15 mouse cellular contexts compared by ENCODE assay signal in genomic region chr10:43664844-43665243, GRCm38 (mm10).
"Had no signal": no experiment of that assay in that cellular context is flagged by ENCODE, and none has a peak within 500 bp of the region (broad histone marks: within the 10 kb centered on the region; RNA-seq: fewer than 3 reads in every experiment).

No protein-coding gene starts in this region.

- H3K4me2 ChIP-seq: lung, embryonic 15.5 days; midbrain, embryonic 11.5 days; midbrain, embryonic 13.5 days; midbrain, embryonic 15.5 days; neural tube, embryonic 12.5 days; stomach, embryonic 15.5 days had no signal

- H3K9me3 ChIP-seq: lung, embryonic 15.5 days; midbrain, embryonic 13.5 days; midbrain, embryonic 15.5 days; neural tube, embryonic 12.5 days; stomach, embryonic 15.5 days had no signal

- H3K27ac ChIP-seq: lung, embryonic 15.5 days; macrophage; midbrain, embryonic 13.5 days; midbrain, embryonic 15.5 days; neural tube, embryonic 12.5 days; stomach, embryonic 15.5 days; stomach, postnatal 0 days had no signal

- H3K4me1 ChIP-seq: midbrain, embryonic 13.5 days; midbrain, embryonic 15.5 days; neural tube, embryonic 12.5 days had no signal

- DNase-seq: lung, adult 2 months; lung, postnatal 10 days; lung, postnatal 36 days; right cerebral cortex, postnatal 14 days; thymus, adult 2 months; thymus, postnatal 36 days had no signal

- ATAC-seq: midbrain, embryonic 13.5 days; midbrain, embryonic 15.5 days had no signal

- H3K4me3 ChIP-seq: lung, embryonic 15.5 days; megakaryocyte, embryonic 14.5 days; midbrain, embryonic 13.5 days; midbrain, embryonic 15.5 days; neural tube, embryonic 12.5 days; stomach, embryonic 15.5 days had no signal

- H3K36me3 ChIP-seq: lung, embryonic 15.5 days; midbrain, embryonic 13.5 days; midbrain, embryonic 15.5 days; neural tube, embryonic 12.5 days; stomach, embryonic 15.5 days had no signal

- H3K27me3 ChIP-seq: midbrain, embryonic 13.5 days; midbrain, embryonic 15.5 days; neural tube, embryonic 12.5 days; stomach, embryonic 15.5 days had no signal

- H3K9ac ChIP-seq: lung, embryonic 15.5 days; midbrain, embryonic 13.5 days; midbrain, embryonic 15.5 days; neural tube, embryonic 12.5 days; stomach, embryonic 15.5 days had no signal
